Mouse (Mus musculus): ENCODE measurements around the gene Olfr518.

The Olfr518 gene

GRCm38 (mm10) chr7:108884906-108885305 lies at the start of gene Olfr518:
TSS of gene Olfr518 (minus strand) at chr7:108885006.
- DNase-seq (ENCODE audit: low read depth, low spot score), result no peak

- peak; percentile 99 for DNase-seq (ENCODE audit: low read depth, low spot score)
Measured at GRCm38 (mm10) chr7:108933794-108934731, 49.3 kb upstream of the Olfr518 start, which contains the start of gene Eif3f. TSS of gene Eif3f (plus strand) at chr7:108934417.

- DNase-seq (ENCODE audit: low read depth, low spot score), result no peak
Measured at GRCm38 (mm10) chr7:108929726-108930393, 45.1 kb upstream of the Olfr518 start, which contains the start of gene Nlrp10. TSS of gene Nlrp10 (minus strand) at chr7:108930178.

GRCm38 (mm10) chr7:108928280-108929188 lies 43.7 kb upstream of the Olfr518 start:
- DNase-seq (ENCODE audit: low read depth, low spot score), result no peak

- no peak for DNase-seq (ENCODE audit: low read depth, low spot score)
Measured at GRCm38 (mm10) chr7:108927043-108927442, 42.2 kb upstream of the Olfr518 start.

GRCm38 (mm10) chr7:108903969-108904368 lies 19.2 kb upstream of the Olfr518 start:
- DNase-seq (ENCODE audit: low read depth, low spot score), result no peak

- no peak for DNase-seq (ENCODE audit: low read depth, low spot score)
Measured at GRCm38 (mm10) chr7:108894320-108894719, 9.5 kb upstream of the Olfr518 start, which contains the start of gene Olfr519. TSS of gene Olfr519 (minus strand) at chr7:108894420.

- DNase-seq (ENCODE audit: low read depth, low spot score), result no peak
Measured at GRCm38 (mm10) chr7:108872279-108872678, 12.5 kb downstream of the Olfr518 start, which contains the start of gene Olfr517. TSS of gene Olfr517 (minus strand) at chr7:108872379.

GRCm38 (mm10) chr7:108850429-108850828 lies 34.4 kb downstream of the Olfr518 start, which contains the start of gene Olfr516:
TSS of gene Olfr516 (minus strand) at chr7:108850529.
- DNase-seq (ENCODE audit: low read depth, low spot score), result no peak
